Mouse (Mus musculus): ENCODE measurements around the gene Satb2.
"Not testable (repeated sequence)": the region's sequence is repeated elsewhere in the genome, so short reads cannot be mapped to it uniquely, and the experiment has no call there.

Satb2 gene

DNA sequence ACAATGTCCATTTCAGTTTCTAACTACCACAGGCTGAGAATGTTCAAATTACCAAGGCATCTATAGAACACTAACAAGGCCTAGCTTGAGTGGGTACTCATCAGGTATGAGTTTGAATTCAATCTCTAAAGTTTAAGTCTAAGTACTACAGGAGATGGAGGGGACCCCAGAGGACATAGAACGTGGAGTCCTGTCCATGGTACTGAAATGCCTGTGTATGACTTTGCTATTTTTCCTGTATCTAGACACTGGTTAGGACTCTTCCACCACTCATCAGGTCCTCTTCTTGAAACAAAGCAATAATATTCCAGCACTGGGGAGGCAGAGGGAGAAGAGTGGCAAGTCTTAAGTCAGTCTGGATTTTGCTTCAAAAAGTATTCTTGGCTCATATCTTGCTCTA is 139.5 kb downstream of the Satb2 start:
- in situ Hi-C loops (cut with MboI, MseI): no loop called here

- in situ Hi-C loops (cut with MboI, MseI): no loop called here
These were observed 144.2 kb downstream of the Satb2 start for GRCm38 (mm10) chr1:56833984-56834900.

DNA sequence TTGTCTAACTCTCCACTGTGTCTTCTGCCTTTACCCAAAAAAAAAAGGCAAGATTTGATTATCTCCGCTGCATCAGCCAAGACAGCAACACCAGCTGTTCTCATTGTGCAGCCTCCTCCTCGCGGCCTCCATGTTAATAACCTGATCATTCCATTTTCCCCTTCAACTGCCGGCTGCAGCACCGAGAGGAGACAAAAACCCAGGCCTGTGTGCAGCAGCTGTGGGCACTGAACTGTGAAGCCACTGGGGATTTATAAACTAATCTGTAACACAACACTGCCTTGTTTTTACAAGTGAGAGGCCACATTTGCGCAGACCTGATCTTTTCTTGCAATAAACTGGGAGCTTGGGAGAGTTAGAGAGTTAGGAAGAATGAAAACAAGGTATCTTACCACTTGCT is 145.1 kb downstream of the Satb2 start:
- in situ Hi-C loops (cut with MboI, MseI): no loop called here

DNA sequence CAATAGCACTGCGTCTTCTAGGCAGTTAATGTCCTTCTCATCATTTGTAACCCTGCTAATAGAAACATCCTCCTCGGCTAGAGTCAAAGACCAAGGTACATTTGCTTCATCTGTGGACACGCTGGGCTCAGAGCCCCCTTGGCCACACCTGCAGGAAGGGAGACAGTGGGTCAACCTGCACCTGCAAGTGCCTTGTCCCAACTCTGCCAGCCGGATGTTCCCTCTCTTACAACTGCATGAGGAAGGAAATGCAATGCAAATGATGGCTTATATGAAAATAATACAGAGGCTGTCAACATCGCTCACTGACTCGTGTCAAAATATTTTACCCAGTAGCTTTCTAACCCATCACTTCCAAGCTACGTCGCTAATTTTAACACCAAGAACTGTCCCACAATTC is 145.7 kb downstream of the Satb2 start:
- in situ Hi-C loops (cut with MboI, MseI): no loop called here

- in situ Hi-C loops (cut with MboI, MseI): no loop called here
These were observed 155.7 kb downstream of the Satb2 start for GRCm38 (mm10) chr1:56822735-56823134.

DNA sequence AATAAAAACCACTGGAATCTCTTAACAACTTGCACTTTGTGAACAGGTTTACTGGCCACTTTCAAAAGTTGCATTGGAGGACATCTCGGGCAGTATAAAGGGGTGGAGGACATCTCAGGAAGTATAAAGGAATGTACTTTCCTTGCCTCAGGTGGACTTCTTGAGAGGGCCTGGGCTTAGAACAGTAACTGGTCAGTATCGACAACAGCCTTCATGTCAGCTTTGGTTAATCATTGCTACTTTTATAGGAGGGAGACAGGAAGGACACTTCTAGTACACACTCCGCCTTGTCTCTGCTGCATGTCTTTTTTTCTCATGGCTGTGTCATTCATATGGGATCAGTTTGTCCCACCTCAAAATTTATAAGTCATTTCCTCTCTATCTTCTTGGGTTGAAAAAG is 156.4 kb downstream of the Satb2 start:
- in situ Hi-C loops (cut with MboI, MseI): no loop called here

DNA sequence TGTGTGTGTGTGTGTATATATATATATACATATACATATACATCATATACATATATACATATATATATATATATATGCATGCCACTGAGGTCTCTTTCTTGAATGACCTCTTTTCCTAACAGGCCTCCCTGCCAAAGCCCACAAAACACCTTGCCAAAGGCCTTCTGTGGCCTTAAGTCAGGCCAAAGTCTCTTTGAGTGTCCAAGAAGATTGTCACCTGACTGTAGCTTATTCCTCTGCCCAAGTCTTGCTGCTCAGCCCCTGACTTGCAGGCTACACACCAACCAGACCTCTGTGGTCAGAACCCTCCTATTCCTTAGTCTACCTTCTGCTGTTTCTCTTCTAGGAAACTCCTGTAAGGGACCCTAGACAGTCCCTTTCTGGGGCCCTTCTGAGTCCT is 164.9 kb downstream of the Satb2 start:
- in situ Hi-C loops (cut with MboI, MseI): no loop called here

- in situ Hi-C loops (cut with MboI, MseI): no loop called here
These were observed 165.5 kb downstream of the Satb2 start for GRCm38 (mm10) chr1:56812961-56813360.

DNA sequence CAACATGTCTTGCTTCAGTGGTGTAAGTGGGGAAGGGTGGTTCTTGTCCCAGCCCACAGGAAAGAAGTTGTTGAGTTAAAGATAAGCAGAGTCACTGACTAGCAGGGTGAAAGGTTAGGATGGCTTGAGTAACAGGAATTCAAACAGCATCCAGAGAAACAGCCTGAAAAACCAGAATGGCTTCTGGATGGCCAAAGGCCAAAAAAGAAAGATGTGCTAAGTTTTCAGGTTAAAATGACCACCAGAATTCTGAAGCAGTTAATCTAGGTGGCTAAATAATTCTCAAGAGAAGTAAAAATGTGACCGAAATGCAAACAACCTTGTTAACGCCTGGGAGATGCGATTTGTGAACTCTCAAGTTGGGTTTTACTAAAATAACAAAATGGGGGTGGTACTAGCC is 167.0 kb downstream of the Satb2 start:
- in situ Hi-C loops (cut with MboI, MseI): no loop called here

DNA sequence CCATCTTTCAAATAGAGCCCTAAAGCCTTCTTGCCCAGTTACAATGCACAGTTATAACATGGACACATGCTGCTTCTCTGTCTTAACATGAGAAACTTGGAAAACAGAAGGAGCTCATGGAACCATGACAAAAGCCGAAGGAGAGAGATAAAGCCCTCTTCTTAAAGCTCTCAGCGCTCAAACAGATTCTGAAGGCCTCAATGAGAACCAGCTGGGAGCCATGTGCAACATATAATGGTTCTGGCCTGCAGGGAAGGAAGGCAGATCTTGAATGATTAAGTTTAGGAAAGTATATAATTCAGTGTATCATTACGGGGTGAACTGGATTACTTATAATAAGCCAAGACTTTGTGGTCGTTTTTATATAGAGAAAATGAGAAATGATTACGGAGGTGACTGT is 172.4 kb downstream of the Satb2 start:
- in situ Hi-C loops (cut with MboI, MseI): no loop called here

DNA sequence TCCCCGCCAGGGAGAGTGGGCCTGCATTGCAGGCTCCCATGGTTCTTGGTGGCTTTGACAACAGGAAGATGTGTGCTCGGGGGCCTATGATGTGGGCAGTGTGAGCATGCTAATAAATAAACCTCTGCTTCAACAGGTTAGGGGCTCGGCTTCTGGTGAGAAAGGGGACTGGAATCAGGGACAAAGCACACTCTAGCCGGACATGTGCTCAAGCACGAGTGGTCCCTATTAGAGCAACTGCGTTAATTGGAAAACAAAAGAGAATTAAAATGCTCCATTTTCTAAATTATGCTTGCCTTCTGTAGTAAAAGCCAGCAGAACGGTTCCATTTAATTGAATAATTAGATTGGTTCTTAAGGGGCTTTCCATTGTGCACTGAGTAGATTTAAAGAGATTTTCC is 177.8 kb downstream of the Satb2 start:
- in situ Hi-C loops (cut with MboI, MseI): no loop called here

GRCm38 (mm10) chr1:56795016-56795608 is 183.3 kb downstream of the Satb2 start:
- in situ Hi-C loops (cut with MboI, MseI): no loop called here

DNA sequence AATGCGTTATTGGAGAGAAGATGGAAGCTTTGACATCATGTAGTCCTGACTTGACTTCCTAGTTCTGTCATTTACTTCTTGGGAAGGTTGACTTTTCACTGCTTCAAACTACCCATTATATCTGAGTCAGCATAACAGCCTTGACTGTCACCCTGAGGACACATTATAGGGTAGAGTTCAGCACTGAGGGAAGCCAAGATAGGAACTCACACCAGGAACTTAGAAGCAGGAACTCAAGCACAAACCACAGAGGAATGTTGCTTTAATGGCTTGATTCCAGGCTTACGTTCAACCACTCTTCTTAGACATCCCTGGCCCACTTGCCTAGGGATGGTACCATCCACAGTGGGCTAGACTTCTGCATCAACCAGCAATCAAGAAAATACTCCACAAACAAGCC is 188.8 kb downstream of the Satb2 start:
- in situ Hi-C loops (cut with MboI, MseI): no loop called here

DNA sequence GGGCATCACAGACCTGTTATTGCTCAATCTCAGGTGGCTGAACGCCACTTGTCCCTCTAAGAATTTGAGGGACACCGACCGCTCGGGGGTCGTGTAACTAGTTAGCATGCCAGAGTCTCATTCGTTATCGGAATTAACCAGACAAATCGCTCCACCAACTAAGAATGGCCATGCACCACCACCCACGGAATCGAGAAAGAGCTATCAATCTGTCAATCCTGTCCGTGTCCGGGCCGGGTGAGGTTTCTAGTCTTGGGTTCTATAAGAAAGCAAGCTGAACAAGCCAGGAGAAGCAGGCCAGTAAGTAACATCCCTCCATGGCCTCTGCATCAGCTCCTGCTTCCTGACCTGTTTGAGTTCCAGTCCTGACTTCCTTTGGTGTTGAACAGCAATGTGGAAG is 196.3 kb downstream of the Satb2 start:
- in situ Hi-C loops (cut with MboI, MseI): not testable (repeated sequence)

- in situ Hi-C loops (cut with MboI, MseI): no loop called here
These were observed 214.2 kb downstream of the Satb2 start for GRCm38 (mm10) chr1:56764205-56764604.

- in situ Hi-C loops (cut with MboI, MseI): no loop called here
These were observed 216.9 kb downstream of the Satb2 start for GRCm38 (mm10) chr1:56761512-56761911.

DNA sequence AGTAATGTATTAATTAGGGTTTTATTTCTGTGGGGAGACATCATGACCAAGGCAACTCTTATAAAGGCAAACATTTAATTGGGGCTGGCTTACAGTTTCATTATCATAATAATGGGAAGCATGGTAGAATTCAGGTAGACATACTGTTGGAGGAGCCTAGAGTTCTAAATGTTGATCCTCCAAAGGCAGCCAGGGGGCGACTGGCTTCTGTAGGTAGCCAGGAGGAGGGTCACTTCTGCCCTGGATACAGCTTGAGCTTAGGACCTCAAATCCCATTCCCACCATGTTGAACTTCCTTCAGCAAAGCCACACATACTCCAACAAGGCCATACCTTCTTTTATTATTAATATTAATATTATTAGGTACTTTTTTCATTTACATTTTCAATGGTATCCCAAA is 225.2 kb downstream of the Satb2 start:
- in situ Hi-C loops (cut with MboI, MseI): loop anchor here in 1 of 2 experiments (10.0 kb wide), 1 partner anchor 588 kb away; no protein-coding TSS in a partner anchor

DNA sequence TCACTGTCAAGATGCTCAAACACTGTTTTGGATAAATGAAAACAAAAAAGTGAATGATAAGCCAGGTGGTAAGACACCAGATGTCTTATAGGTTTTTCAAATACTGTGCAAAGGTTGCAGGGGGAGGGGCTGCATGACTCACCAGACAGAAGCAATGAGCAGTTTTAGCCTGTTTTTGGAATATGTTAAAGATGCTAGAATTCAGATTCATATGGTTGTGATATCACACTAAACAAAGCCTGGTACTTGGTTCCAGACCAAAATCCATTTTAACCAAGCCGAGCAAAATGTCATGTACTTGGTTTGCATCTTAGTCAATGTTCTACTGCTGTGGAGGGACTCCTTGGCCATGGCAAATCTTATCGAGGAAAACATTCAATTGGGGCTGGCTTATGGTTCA is 227.8 kb downstream of the Satb2 start:
- in situ Hi-C loops (cut with MboI, MseI): loop anchor here in 1 of 2 experiments (10.0 kb wide), 1 partner anchor 586 kb away; no protein-coding TSS in a partner anchor

- in situ Hi-C loops (cut with MboI, MseI): loop anchor here in 1 of 2 experiments (10.0 kb wide), 1 partner anchor 585 kb away; no protein-coding TSS in a partner anchor
These were observed 228.7 kb downstream of the Satb2 start for GRCm38 (mm10) chr1:56749629-56750311.

DNA sequence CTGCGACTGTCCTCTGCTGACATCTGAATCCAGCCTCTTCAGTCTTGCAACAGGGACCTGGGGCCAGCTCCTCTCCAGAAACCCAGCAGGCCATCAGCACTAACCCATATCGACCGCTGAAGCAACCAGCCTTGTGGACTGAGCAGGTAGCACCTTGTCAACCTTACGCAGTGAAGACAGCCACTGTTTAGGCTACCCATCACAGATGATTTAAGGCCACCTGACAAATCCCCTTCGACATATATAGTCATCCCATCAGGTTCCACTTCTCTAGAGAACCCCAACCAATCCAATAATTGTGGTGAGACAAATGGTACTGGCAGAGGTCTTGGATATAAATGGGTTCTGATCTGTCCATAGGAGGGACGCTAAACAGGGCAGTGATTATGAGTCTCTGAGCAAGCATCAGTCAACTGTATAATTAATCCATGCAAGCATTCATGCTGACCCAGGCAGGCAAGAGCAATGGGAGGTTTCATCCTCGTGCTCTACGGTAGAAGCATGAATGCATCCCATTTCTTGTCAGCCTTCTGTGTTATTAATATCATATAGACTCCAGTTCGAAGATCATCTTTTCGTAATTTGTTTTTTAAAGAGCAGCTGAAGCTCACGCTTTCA is 229.5 kb downstream of the Satb2 start:
- in situ Hi-C loops (cut with MboI, MseI): no loop called here
